Mouse (Mus musculus): ENCODE results near the gene Zmiz1. TPM values are rescaled to one million over a fixed set of nuclear protein-coding genes. Genes with fewer than 3 reads are reported as not detected.

Zmiz1 gene
- total RNA-seq, 2 experiments from 2014 or later: 87.7 to 99.3 TPM

- no peak overlapping the region for H3K27ac ChIP-seq
- TF ChIP-seq CTCF (conservative IDR thresholded peaks at IDR 0.05): no peak
- H3K4me3 ChIP-seq: no peak overlapping the region
- DNase-seq (ENCODE audit: low spot score in 2 of 2): no peak
Measured at GRCm38 (mm10) chr14:25533631-25534395, 74.8 kb downstream of the Zmiz1 start.

- Histone ChIP-seq H3K4me3 (no peak overlapping the region), H3K27ac (no peak overlapping the region)
- no peak for DNase-seq (ENCODE audit: low spot score in 2 of 2)
- TF ChIP-seq CTCF (conservative IDR thresholded peaks at IDR 0.05): no peak
Measured at GRCm38 (mm10) chr14:25534396-25534769, 75.4 kb downstream of the Zmiz1 start.

- H3K27ac ChIP-seq: no peak overlapping the region
- H3K4me3 ChIP-seq: no peak overlapping the region
- TF ChIP-seq CTCF (conservative IDR thresholded peaks at IDR 0.05): peak; percentile 14; the same call in 1 of the 2 replicates
- DNase-seq (ENCODE audit: low spot score in 2 of 2): no peak
Measured at GRCm38 (mm10) chr14:25534918-25535582, 76.1 kb downstream of the Zmiz1 start.

- no peak for TF ChIP-seq CTCF (conservative IDR thresholded peaks at IDR 0.05)
- H3K27ac ChIP-seq: no peak overlapping the region
- no peak overlapping the region for H3K4me3 ChIP-seq
- DNase-seq (ENCODE audit: low spot score in 2 of 2): no peak
Measured at GRCm38 (mm10) chr14:25535583-25535943, 76.6 kb downstream of the Zmiz1 start.

- no peak for DNase-seq (ENCODE audit: low spot score in 2 of 2)
- no peak overlapping the region for H3K4me3 ChIP-seq
- TF ChIP-seq CTCF (conservative IDR thresholded peaks at IDR 0.05): no peak
- no peak overlapping the region for H3K27ac ChIP-seq
Measured at GRCm38 (mm10) chr14:25536476-25536875, 77.5 kb downstream of the Zmiz1 start.

GRCm38 (mm10) chr14:25537351-25537750 is 78.4 kb downstream of the Zmiz1 start:
- Histone ChIP-seq H3K4me3 (no peak overlapping the region), H3K27ac (no peak overlapping the region)
- TF ChIP-seq CTCF (conservative IDR thresholded peaks at IDR 0.05): no peak
- DNase-seq (ENCODE audit: low spot score in 2 of 2): no peak

GRCm38 (mm10) chr14:25538522-25538921 is 79.5 kb downstream of the Zmiz1 start:
- no peak for TF ChIP-seq CTCF (conservative IDR thresholded peaks at IDR 0.05)
- H3K4me3 ChIP-seq: no peak overlapping the region
- no peak overlapping the region for H3K27ac ChIP-seq
- DNase-seq (ENCODE audit: low spot score in 2 of 2): no peak

- no peak overlapping the region for H3K27ac ChIP-seq
- H3K4me3 ChIP-seq: no peak overlapping the region
- DNase-seq (ENCODE audit: low spot score in 2 of 2): no peak
- peak; percentile 41 for TF ChIP-seq CTCF (conservative IDR thresholded peaks at IDR 0.05)
Measured at GRCm38 (mm10) chr14:25539493-25540116, 80.6 kb downstream of the Zmiz1 start.

- H3K4me3 ChIP-seq: no peak overlapping the region
Measured at GRCm38 (mm10) chr14:25540172-25540571, 81.2 kb downstream of the Zmiz1 start.

GRCm38 (mm10) chr14:25541213-25541612 is 82.2 kb downstream of the Zmiz1 start:
- Histone ChIP-seq H3K27ac (no peak overlapping the region), H3K4me3 (no peak overlapping the region)
- TF ChIP-seq CTCF (conservative IDR thresholded peaks at IDR 0.05): no peak
- DNase-seq (ENCODE audit: low spot score in 2 of 2): no peak

More at GRCm38 (mm10) chr14:25540172-25540571, 81.2 kb downstream of the Zmiz1 start:
- TF ChIP-seq CTCF (conservative IDR thresholded peaks at IDR 0.05): no peak
- DNase-seq (ENCODE audit: low spot score in 2 of 2): no peak
- no peak overlapping the region for H3K27ac ChIP-seq

- no peak for TF ChIP-seq CTCF (conservative IDR thresholded peaks at IDR 0.05)
- Histone ChIP-seq H3K27ac (no peak overlapping the region), H3K4me3 (no peak overlapping the region)
- no peak for DNase-seq (ENCODE audit: low spot score in 2 of 2)
Measured at GRCm38 (mm10) chr14:25543098-25543497, 84.1 kb downstream of the Zmiz1 start.

GRCm38 (mm10) chr14:25543927-25544326 is 84.9 kb downstream of the Zmiz1 start:
- TF ChIP-seq CTCF (conservative IDR thresholded peaks at IDR 0.05): no peak
- no peak for DNase-seq (ENCODE audit: low spot score in 2 of 2)
- H3K27ac ChIP-seq: no peak overlapping the region
- no peak overlapping the region for H3K4me3 ChIP-seq

GRCm38 (mm10) chr14:25546852-25547621 is 88.1 kb downstream of the Zmiz1 start:
- no peak for DNase-seq (ENCODE audit: low spot score in 2 of 2)
- TF ChIP-seq CTCF (conservative IDR thresholded peaks at IDR 0.05): no peak
- Histone ChIP-seq H3K27ac (peak overlapping the region; percentile 36), H3K4me3 (no peak overlapping the region)

Measured in layer of hippocampus, adult 2 months (tissue).